Mouse (Mus musculus) cortical plate, adult 2 months (tissue): Measurements from ENCODE around the gene Ntn1.

Experiments
- CTCF ChIP-seq: fragments of 200-500 bp; IDR thresholded peaks from 2 replicates; pipeline ENCODE4 v1.5.1; 2011; ENCODE audit warnings: mild to moderate bottlenecking, control low read depth, low read length; ENCODE audit not compliant: insufficient read depth; ENCODE audit errors: extremely low read depth
- POLR2A ChIP-seq: fragments of 200-500 bp; IDR thresholded peaks from 2 replicates; pipeline ENCODE4 v1.6.1; 2011; ENCODE audit warnings: mild to moderate bottlenecking, low read length, control low read depth; ENCODE audit not compliant: insufficient read depth; ENCODE audit errors: extremely low read depth

DNA sequence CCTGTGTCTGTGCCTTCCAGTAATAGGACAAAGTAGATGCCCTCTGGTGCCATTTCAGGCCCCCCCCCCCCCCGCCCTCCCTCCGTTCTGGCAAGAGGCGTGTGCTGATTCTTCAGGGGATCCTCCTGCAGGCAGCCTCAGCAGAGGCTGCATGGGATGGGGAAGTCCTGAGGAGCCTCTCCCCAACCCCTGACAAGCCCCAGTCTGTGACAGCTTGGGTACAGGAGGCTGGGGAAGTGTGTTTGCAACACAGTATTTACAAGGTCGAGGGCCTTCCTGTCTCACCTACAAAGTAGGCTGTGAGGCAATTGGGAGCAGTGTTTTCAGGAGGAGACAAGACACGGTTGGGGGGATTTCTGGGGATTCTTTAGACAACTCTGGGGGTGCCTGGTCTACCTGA is 40.3 kb upstream of the Ntn1 start:
- TF ChIP-seq POLR2A (no peak), CTCF (no peak)
